Mouse (Mus musculus) MEL (cell line): ENCODE data around the gene Gm11992. TPM values are rescaled to one million over a fixed set of nuclear protein-coding genes. Genes with fewer than 3 reads are reported as not detected.

Experiments
- DNase-seq: peaks from one replicate; pipeline ENCODE4 v3.0.0; 2011; ENCODE audit warnings: low read depth, low spot score
- H3K27ac ChIP-seq: 2 replicates; pipeline ENCODE4 v1.5.1; 2012; ENCODE audit warnings: low read depth, mild to moderate bottlenecking, control low read depth, low read length, moderate library complexity; ENCODE audit not compliant: control insufficient read depth
- H3K27me3 ChIP-seq, 2 experiments: fragments of 150-350 bp in 1 of 2; sonication (generic) in 1 of 2; 2 replicates each; pipeline ENCODE4 v1.6.1; 2012; ENCODE audit warnings: low read length in 2 of 2, mild to moderate bottlenecking in 2 of 2, improper control_type of control experiment in 1 of 2, moderate library complexity in 1 of 2; ENCODE audit not compliant: insufficient read depth in 2 of 2, control insufficient read depth in 1 of 2
- H3K36me3 ChIP-seq, 2 experiments: 2 replicates each; pipeline ENCODE4 v1.6.1; 2012 to 2014; ENCODE audit warnings: low read length in 2 of 2, improper control_type of control experiment in 1 of 2, inconsistent platforms in 1 of 2, mild to moderate bottlenecking in 1 of 2; ENCODE audit not compliant: insufficient read depth in 2 of 2, control insufficient read depth in 1 of 2
- H3K4me1 ChIP-seq, 2 experiments: fragments of 150-350 bp in 1 of 2; sonication (generic) in 1 of 2; 2 replicates each; pipeline ENCODE4 v1.6.1; 2012; ENCODE audit warnings: low read length in 2 of 2, improper control_type of control experiment in 1 of 2, mild to moderate bottlenecking in 1 of 2; ENCODE audit not compliant: insufficient read depth in 2 of 2, control insufficient read depth in 1 of 2
- H3K4me3 ChIP-seq, 2 experiments: fragments of 150-350 bp in 1 of 2; sonication (generic) in 1 of 2; 2 replicates each; pipeline ENCODE4 v1.5.1; 2012; ENCODE audit warnings: low read depth in 2 of 2, low read length in 2 of 2, mild to moderate bottlenecking in 2 of 2, moderate library complexity in 2 of 2, control low read depth in 1 of 2, improper control_type of control experiment in 1 of 2; ENCODE audit not compliant: control insufficient read depth in 1 of 2, insufficient read depth in 1 of 2
- H3K79me2 ChIP-seq: 2 replicates; pipeline ENCODE4 v1.6.1; 2012; ENCODE audit warnings: mild to moderate bottlenecking, low read length, moderate library complexity; ENCODE audit not compliant: control insufficient read depth, poor library complexity, insufficient read depth
- H3K9ac ChIP-seq: 2 replicates; pipeline ENCODE4 v1.6.1; 2012; ENCODE audit warnings: low read depth, mild to moderate bottlenecking, control low read depth, low read length, moderate library complexity; ENCODE audit not compliant: control insufficient read depth, poor library complexity, severe bottlenecking
- H3K9me3 ChIP-seq: fragments of 150-350 bp; sonication (generic); replicated peaks from 2 replicates; pipeline ENCODE4 v1.6.1; 2012; ENCODE audit warnings: mild to moderate bottlenecking, low read length, improper control_type of control experiment, moderate library complexity; ENCODE audit not compliant: insufficient read depth
- BHLHE40 ChIP-seq: IDR thresholded peaks from 2 replicates; pipeline ENCODE4 v1.6.1; 2012; ENCODE audit warnings: low read depth, mild to moderate bottlenecking, inconsistent platforms, low read length, improper control_type of control experiment, borderline replicate concordance
- CHD1 ChIP-seq: IDR thresholded peaks from 2 replicates; pipeline ENCODE4 v1.6.1; 2012; ENCODE audit warnings: low read depth, mild to moderate bottlenecking, inconsistent platforms, low read length, improper control_type of control experiment
- CHD2 ChIP-seq: IDR thresholded peaks from 2 replicates; pipeline ENCODE4 v1.6.1; 2011; ENCODE audit warnings: low read length, improper control_type of control experiment
- CTCF ChIP-seq, 3 experiments: IDR thresholded peaks in 2 of 3; conservative IDR thresholded peaks in 1 of 3; 2 replicates each; pipeline ENCODE4 v1.5.1; 2011 to 2012; ENCODE audit warnings: low read length in 3 of 3, low read depth in 2 of 3, mild to moderate bottlenecking in 2 of 3, improper control_type of control experiment in 1 of 3, inconsistent platforms in 1 of 3, mixed read lengths in 1 of 3, moderate library complexity in 1 of 3; ENCODE audit not compliant: control insufficient read depth in 1 of 3, insufficient read depth in 1 of 3, poor library complexity in 1 of 3, severe bottlenecking in 1 of 3
- E2F4 ChIP-seq: IDR thresholded peaks from 2 replicates; pipeline ENCODE4 v1.6.1; 2011; ENCODE audit warnings: low read depth, low read length, improper control_type of control experiment, borderline replicate concordance
- ELF1 ChIP-seq: IDR thresholded peaks from 2 replicates; pipeline ENCODE4 v1.6.1; 2014; ENCODE audit warnings: low read depth, mild to moderate bottlenecking, inconsistent platforms, low read length, improper control_type of control experiment, moderate library complexity
- KAT2A ChIP-seq: conservative IDR thresholded peaks from 2 replicates; pipeline ENCODE4 v1.6.1; 2012; ENCODE audit warnings: low read depth, low read length, improper control_type of control experiment, inconsistent platforms
- MAFK ChIP-seq: IDR thresholded peaks from 2 replicates; pipeline ENCODE4 v1.6.1; 2011; ENCODE audit warnings: low read depth, mild to moderate bottlenecking, low read length, improper control_type of control experiment, borderline replicate concordance
- MAZ ChIP-seq: IDR thresholded peaks from 2 replicates; pipeline ENCODE4 v1.6.1; 2012; ENCODE audit warnings: low read depth, mild to moderate bottlenecking, inconsistent platforms, low read length, improper control_type of control experiment
- MYB ChIP-seq: IDR thresholded peaks from 2 replicates; pipeline ENCODE4 v1.6.1; 2011; ENCODE audit warnings: mild to moderate bottlenecking, low read depth, low read length, improper control_type of control experiment
- NELFE ChIP-seq: IDR thresholded peaks from 2 replicates; pipeline ENCODE4 v1.6.1; 2011; ENCODE audit warnings: low read depth, low read length, improper control_type of control experiment
- POLR2A ChIP-seq, 2 experiments: IDR thresholded peaks; 2 replicates each; pipeline ENCODE4 v1.6.1; 2011 to 2012; ENCODE audit warnings: low read length in 2 of 2, mild to moderate bottlenecking in 2 of 2, control low read depth in 1 of 2, improper control_type of control experiment in 1 of 2, low read depth in 1 of 2, moderate library complexity in 1 of 2; ENCODE audit not compliant: control insufficient read depth in 1 of 2, insufficient read depth in 1 of 2, poor library complexity in 1 of 2
- POLR2AphosphoS2 ChIP-seq: IDR thresholded peaks from 2 replicates; pipeline ENCODE4 v1.6.1; 2011; ENCODE audit warnings: low read length, improper control_type of control experiment
- POLR2AphosphoS5 ChIP-seq: IDR thresholded peaks from 2 replicates; pipeline ENCODE4 v1.6.1; 2012; ENCODE audit warnings: low read depth, borderline replicate concordance, mild to moderate bottlenecking, inconsistent platforms, low read length, moderate library complexity, mixed read lengths
- RAD21 ChIP-seq: IDR thresholded peaks from 2 replicates; pipeline ENCODE4 v1.6.1; 2011; ENCODE audit warnings: mild to moderate bottlenecking, low read depth, low read length, improper control_type of control experiment
- RCOR1 ChIP-seq: IDR thresholded peaks from 2 replicates; pipeline ENCODE4 v1.6.1; 2012; ENCODE audit warnings: low read depth, mild to moderate bottlenecking, inconsistent platforms, low read length, improper control_type of control experiment
- SMC3 ChIP-seq: IDR thresholded peaks from 2 replicates; pipeline ENCODE4 v1.6.1; 2011; ENCODE audit warnings: low read depth, low read length, improper control_type of control experiment
- UBTF ChIP-seq: IDR thresholded peaks from 2 replicates; pipeline ENCODE4 v1.6.1; 2012; ENCODE audit warnings: low read depth, mild to moderate bottlenecking, inconsistent platforms, low read length, improper control_type of control experiment, moderate library complexity, borderline replicate concordance; ENCODE audit not compliant: insufficient read depth
- USF1 ChIP-seq: IDR thresholded peaks from 2 replicates; pipeline ENCODE4 v1.6.1; 2014; ENCODE audit warnings: low read depth, mild to moderate bottlenecking, inconsistent platforms, low read length, improper control_type of control experiment, moderate library complexity
- ZC3H11A ChIP-seq: IDR thresholded peaks from 2 replicates; pipeline ENCODE4 v1.6.1; 2012; ENCODE audit warnings: low read depth, mild to moderate bottlenecking, inconsistent platforms, low read length, improper control_type of control experiment
- ZKSCAN1 ChIP-seq: IDR thresholded peaks from 2 replicates; pipeline ENCODE4 v1.6.1; 2012; ENCODE audit warnings: low read depth, mild to moderate bottlenecking, inconsistent platforms, low read length, improper control_type of control experiment, moderate library complexity
- ZMIZ1 ChIP-seq: IDR thresholded peaks from 2 replicates; pipeline ENCODE4 v1.6.1; 2012; ENCODE audit warnings: low read depth, mild to moderate bottlenecking, inconsistent platforms, low read length, improper control_type of control experiment, moderate library complexity
- polyA plus RNA-seq, 2 experiments: library from polyadenylated mRNA; stranded (reverse) in 1 of 2; unstranded in 1 of 2; fragments of >175 nt in 1 of 2; fragments of >200 nt in 1 of 2; gene quantifications; 2 replicates each; pipeline versions ENCODE4 v1.2.1 to v1.2.4; 2012; ENCODE audit warnings: low replicate concordance in 2 of 2, low read depth in 1 of 2; ENCODE audit not compliant: insufficient read length in 2 of 2, insufficient read depth in 1 of 2, missing spikeins in 1 of 2
- total RNA-seq: library from RNA; depleted of rRNA; stranded (reverse); fragments of 300-350 nt; gene quantifications from 2 replicates; pipeline ENCODE4 v1.2.3, GENCODE M21; 2012

Gm11992 gene
- total and polyA plus RNA-seq, 3 experiments: not detected

- no peaks in the 10 kb centered on the region for H3K9me3 ChIP-seq
- no peak overlapping the region for H3K27ac ChIP-seq
- H3K36me3 ChIP-seq: no peaks in the 10 kb centered on the region
- H3K27me3 ChIP-seq: no peaks in the 10 kb centered on the region; a peak in 2 of 4 replicates
- TF ChIP-seq MAZ: no peak
- no peak for TF ChIP-seq ZKSCAN1
- TF ChIP-seq, all 39 proteins: peak for 0
- Histone ChIP-seq H3K9ac (no peak overlapping the region), H3K79me2 (no peaks in the 10 kb centered on the region), H3K4me3 (no peak overlapping the region), H3K4me1 (no peaks in the 10 kb centered on the region)
- DNase-seq: no peak
Observed at GRCm38 (mm10) chr11:9047044-9047443, 1.4 kb upstream of the Gm11992 start.

GRCm38 (mm10) chr11:9048703-9049060 is 288 bp downstream of the Gm11992 start, which contains the start of gene Sun3:
TSS of gene Sun3 (minus strand) at chr11:9048991.
- no peak for DNase-seq
- Histone ChIP-seq H3K79me2 (no peaks in the 10 kb centered on the region), H3K27ac (no peak within 1 kb of the TSS), H3K27me3 (no peaks in the 10 kb centered on the region; a peak in 2 of 4 replicates), H3K4me1 (no peaks in the 10 kb centered on the region), H3K9ac (no peak within 1 kb of the TSS), H3K4me3 (no peak within 1 kb of the TSS), H3K36me3 (no peaks in the 10 kb centered on the region), H3K9me3 (no peaks in the 10 kb centered on the region)
- no peak for TF ChIP-seq CHD1
- TF ChIP-seq NELFE: no peak
- TF ChIP-seq ELF1: no peak
- TF ChIP-seq MAZ: no peak
- TF ChIP-seq BHLHE40: no peak
- no peak for TF ChIP-seq E2F4
- TF ChIP-seq RCOR1: no peak
- no peak for TF ChIP-seq CTCF (IDR thresholded peaks at IDR 0.05 in 2 of 3, conservative IDR thresholded peaks at IDR 0.05 in 1 of 3; ENCODE audit: control insufficient read depth in 1 of 3, insufficient read depth in 1 of 3, low read depth in 2 of 3, low read length in 3 of 3, poor library complexity in 1 of 3, severe bottlenecking in 1 of 3)
- TF ChIP-seq ZC3H11A: no peak
- no peak for TF ChIP-seq POLR2AphosphoS2
- no peak for TF ChIP-seq ZMIZ1
- no peak for TF ChIP-seq POLR2AphosphoS5
- no peak for TF ChIP-seq RAD21
- no peak for TF ChIP-seq CHD2
- no peak for TF ChIP-seq KAT2A

GRCm38 (mm10) chr11:9050241-9050640 is 1.8 kb downstream of the Gm11992 start:
- no peak for DNase-seq
- no peak overlapping the region for H3K9ac ChIP-seq
- no peaks in the 10 kb centered on the region; a peak in 2 of 4 replicates for H3K27me3 ChIP-seq
- no peak overlapping the region for H3K27ac ChIP-seq
- H3K79me2 ChIP-seq: no peaks in the 10 kb centered on the region
- H3K4me3 ChIP-seq: no peak overlapping the region
- no peaks in the 10 kb centered on the region for H3K36me3 ChIP-seq
- no peaks in the 10 kb centered on the region for H3K9me3 ChIP-seq
- H3K4me1 ChIP-seq: no peaks in the 10 kb centered on the region
- no peak for TF ChIP-seq MAFK
- TF ChIP-seq MYB: no peak
- no peak for TF ChIP-seq SMC3
- no peak for TF ChIP-seq CTCF (IDR thresholded peaks at IDR 0.05 in 2 of 3, conservative IDR thresholded peaks at IDR 0.05 in 1 of 3; ENCODE audit: control insufficient read depth in 1 of 3, insufficient read depth in 1 of 3, low read depth in 2 of 3, low read length in 3 of 3, poor library complexity in 1 of 3, severe bottlenecking in 1 of 3)
- TF ChIP-seq MAZ: no peak
- no peak for TF ChIP-seq E2F4
- no peak for TF ChIP-seq POLR2AphosphoS2
- no peak for TF ChIP-seq NELFE
- no peak for TF ChIP-seq ELF1
- TF ChIP-seq UBTF: no peak
- no peak for TF ChIP-seq CHD2
- TF ChIP-seq POLR2A (IDR thresholded peaks at IDR 0.05; ENCODE audit: control insufficient read depth in 1 of 2, insufficient read depth in 1 of 2, low read depth in 1 of 2, low read length in 2 of 2, poor library complexity in 1 of 2): no peak
- TF ChIP-seq RCOR1: no peak
- TF ChIP-seq USF1: no peak
